Mouse (Mus musculus): ENCODE data around the gene Rhbdl1.

Rhbdl1 gene

GRCm38 (mm10) chr17:25795609-25796092 lies 41.4 kb downstream of the Rhbdl1 start, which contains the start of gene AC134908.4:
Gene AC134908.4, minus strand, starts transcription at chr17:25795659.
- in situ Hi-C loops (cut with MboI, MseI) = loop anchor here (10.0 kb wide), 1 partner anchor 221 kb away; the partner anchor contains the start of genes Lmf1 and Sox8

- in situ Hi-C loops (cut with MboI, MseI) = loop anchor here (10.0 kb wide), 1 partner anchor 220 kb away; the partner anchor contains the start of genes Lmf1 and Sox8
These were observed 42.1 kb downstream of the Rhbdl1 start for GRCm38 (mm10) chr17:25794998-25795397.

- in situ Hi-C loops (cut with MboI, MseI) = loop anchor here (10.0 kb wide), 1 partner anchor 219 kb away; the partner anchor contains the start of genes Lmf1 and Sox8
These were observed 42.9 kb downstream of the Rhbdl1 start for GRCm38 (mm10) chr17:25794197-25794596.

- in situ Hi-C loops (cut with MboI, MseI) = loop anchor here (10.0 kb wide), 1 partner anchor 218 kb away; the partner anchor contains the start of genes Lmf1 and Sox8
These were observed 44.5 kb downstream of the Rhbdl1 start, which contains the start of gene Fam173a for GRCm38 (mm10) chr17:25792615-25793014. Gene Fam173a, minus strand, starts transcription at chr17:25792901.

GRCm38 (mm10) chr17:25791843-25792527 lies 45.1 kb downstream of the Rhbdl1 start:
- in situ Hi-C loops (cut with MboI, MseI) = loop anchor here (10.0 kb wide), 1 partner anchor 217 kb away; the partner anchor contains the start of genes Lmf1 and Sox8

GRCm38 (mm10) chr17:25791320-25791842 lies 45.7 kb downstream of the Rhbdl1 start:
- in situ Hi-C loops (cut with MboI, MseI) = loop anchor here (10.0 kb wide), 1 partner anchor 217 kb away; the partner anchor contains the start of genes Lmf1 and Sox8

GRCm38 (mm10) chr17:25786781-25787504 lies 50.2 kb downstream of the Rhbdl1 start:
- in situ Hi-C loops (cut with MboI, MseI) = no loop called here

- in situ Hi-C loops (cut with MboI, MseI) = no loop called here
These were observed 50.8 kb downstream of the Rhbdl1 start, which contains the start of gene Ccdc78 for GRCm38 (mm10) chr17:25786280-25786679. Gene Ccdc78, plus strand, starts transcription at chr17:25786580.

- in situ Hi-C loops (cut with MboI, MseI) = no loop called here
These were observed 51.8 kb downstream of the Rhbdl1 start, which contains the start of gene Haghl for GRCm38 (mm10) chr17:25785281-25785745. Gene Haghl, minus strand, starts transcription at chr17:25785673.

Data from regulatory T cell (primary cell).